Mouse (Mus musculus) embryonic facial prominence, embryonic 14.5 days (tissue): ENCODE results near the gene Acap3. TPM values are rescaled to one million over a fixed set of nuclear protein-coding genes. Genes with fewer than 3 reads are reported as not detected.
A peak's percentile ranks its signal among the peaks of the same experiment; 100 is the strongest.

Source experiments
- ATAC-seq: fragments of 200-750 bp; cut with Nextera tagmentation; 2 replicates; pipeline ENCODE4 v1.8.0; 2017; ENCODE audit warnings: low read depth, moderate number of reproducible peaks, moderate TSS enrichment
- DNase-seq: peaks from one replicate; pipeline ENCODE4 v3.0.0-alpha.2; 2015; ENCODE audit warnings: low spot score
- H3K27ac ChIP-seq: fragments of 300-500 bp; sonication (generic); replicated peaks from 2 replicates; pipeline ENCODE4 v1.5.1; 2014; ENCODE audit warnings: low read depth, mild to moderate bottlenecking, low read length, moderate library complexity
- H3K27me3 ChIP-seq: fragments of 300-500 bp; sonication (generic); replicated peaks from 2 replicates; pipeline ENCODE4 v1.6.1; 2014; ENCODE audit warnings: low read length; ENCODE audit not compliant: control insufficient read depth, insufficient read depth
- H3K36me3 ChIP-seq: fragments of 300-500 bp; sonication (generic); 2 replicates; pipeline ENCODE4 v1.6.1; 2014; ENCODE audit warnings: low read length, mixed read lengths; ENCODE audit not compliant: control insufficient read depth, insufficient read depth
- H3K4me1 ChIP-seq: fragments of 300-500 bp; sonication (generic); 2 replicates; pipeline ENCODE4 v1.6.1; 2014; ENCODE audit warnings: antibody characterized with exemption, low read length; ENCODE audit not compliant: control insufficient read depth, insufficient read depth
- H3K4me2 ChIP-seq: fragments of 300-500 bp; sonication (generic); 2 replicates; pipeline ENCODE4 v1.6.1; 2014; ENCODE audit warnings: low read depth, mild to moderate bottlenecking, low read length, moderate library complexity, mixed read lengths
- H3K4me3 ChIP-seq: fragments of 300-500 bp; sonication (generic); 2 replicates; pipeline ENCODE4 v1.5.1; 2014; ENCODE audit warnings: low read depth, mild to moderate bottlenecking, low read length
- H3K9ac ChIP-seq: fragments of 300-500 bp; sonication (generic); 2 replicates; pipeline ENCODE4 v1.6.1; 2014; ENCODE audit warnings: low read depth, mild to moderate bottlenecking, low read length, moderate library complexity, mixed read lengths
- H3K9me3 ChIP-seq: fragments of 300-500 bp; sonication (generic); 2 replicates; pipeline ENCODE4 v1.6.1; 2016; ENCODE audit warnings: low read length; ENCODE audit not compliant: control insufficient read depth
- WGBS: fragments of 180-500 bp; shearing (Covaris S2); extraction: QIAGEN DNeasy Blood & Tissue Kit; methylation state at CpG from one replicate; pipeline ENCODE4 v1.1.7; 2014; 5-methylcytosine and 5-hydroxymethylcytosine counted together
- polyA plus RNA-seq: library from polyadenylated mRNA; unstranded; fragments of >200 nt; fragmentation: Nextera tagmentation; extraction: Ambion mirVana; gene quantifications from 2 replicates; pipeline ENCODE4 v1.2.1, GENCODE M21; 2014

Gene Acap3
- polyA plus RNA-seq = 23.9 and 24.2 TPM in 2 replicates

- under 1% methylated on average over 28 of the region's 52 CpGs for WGBS
- peak within 1 kb of the TSS; percentile 97 for H3K4me2 ChIP-seq
- peak; percentile 92 for ATAC-seq
- peak within 1 kb of the TSS; percentile 95 for H3K4me3 ChIP-seq
- H3K9ac ChIP-seq = peak within 1 kb of the TSS; percentile 86
- H3K4me1 ChIP-seq = peaks cover 32% of the 10 kb centered on the region
- no peaks in the 10 kb centered on the region for H3K9me3 ChIP-seq
- no peaks in the 10 kb centered on the region for H3K27me3 ChIP-seq
- H3K36me3 ChIP-seq = peaks cover 38% of the 10 kb centered on the region
- DNase-seq = peak; percentile 97
- H3K27ac ChIP-seq = peak within 1 kb of the TSS; percentile 94
These were observed at the start of gene Acap3, which contains the start of gene Pusl1 for GRCm38 (mm10) chr4:155891551-155892001. Acap3 (plus strand) TSS chr4:155891822. Pusl1 (minus strand) TSS chr4:155891781.

GRCm38 (mm10) chr4:155843231-155843630 lies 48.4 kb upstream of the Acap3 start:
- H3K27me3 ChIP-seq = no peaks in the 10 kb centered on the region
- no peak overlapping the region for H3K4me3 ChIP-seq
- ATAC-seq (no peak), DNase-seq (no peak)
- H3K4me2 ChIP-seq = no peak overlapping the region
- H3K4me1 ChIP-seq = peaks cover 31% of the 10 kb centered on the region
- H3K9me3 ChIP-seq = no peaks in the 10 kb centered on the region
- 89% methylated on average over 5 of the region's 5 CpGs for WGBS
- no peak overlapping the region for H3K9ac ChIP-seq
- no peak overlapping the region for H3K27ac ChIP-seq
- peaks cover 14% of the 10 kb centered on the region; the same call in 1 of the 2 replicates for H3K36me3 ChIP-seq

GRCm38 (mm10) chr4:155846871-155847578 lies 44.6 kb upstream of the Acap3 start, which contains the start of gene Dvl1:
Dvl1 (plus strand) TSS chr4:155847402.
- Histone ChIP-seq H3K4me1 (peaks cover 15% of the 10 kb centered on the region), H3K9me3 (no peaks in the 10 kb centered on the region), H3K4me3 (peak within 1 kb of the TSS; percentile 86), H3K36me3 (peaks cover 8% of the 10 kb centered on the region; the same call in 1 of the 2 replicates), H3K27me3 (no peaks in the 10 kb centered on the region), H3K9ac (peak within 1 kb of the TSS; percentile 80), H3K27ac (peak within 1 kb of the TSS; percentile 72), H3K4me2 (peak within 1 kb of the TSS; percentile 96)
- WGBS = 8% methylated on average over 12 of the region's 65 CpGs
- ATAC-seq = peak; percentile 92
- peak; percentile 94 for DNase-seq

- peak; percentile 19 for DNase-seq
- H3K4me2 ChIP-seq = peak overlapping the region; percentile 96
- peak overlapping the region; percentile 86 for H3K4me3 ChIP-seq
- peak overlapping the region; percentile 69 for H3K27ac ChIP-seq
- H3K4me1 ChIP-seq = peaks cover 15% of the 10 kb centered on the region
- 4% methylated on average over 33 of the region's 69 CpGs for WGBS
- peaks cover 8% of the 10 kb centered on the region; the same call in 1 of the 2 replicates for H3K36me3 ChIP-seq
- no peaks in the 10 kb centered on the region for H3K9me3 ChIP-seq
- peak; percentile 55 for ATAC-seq
- no peaks in the 10 kb centered on the region for H3K27me3 ChIP-seq
- H3K9ac ChIP-seq = peak overlapping the region; percentile 80
These were observed 43.9 kb upstream of the Acap3 start for GRCm38 (mm10) chr4:155847591-155848352.

- H3K9ac ChIP-seq = peak overlapping the region; percentile 80
- ATAC-seq = no peak
- no peaks in the 10 kb centered on the region for H3K9me3 ChIP-seq
- DNase-seq = no peak
- 62% methylated on average over 7 of the region's 7 CpGs for WGBS
- 0 out of 2 replicates have a peak, but pooled peaks cover 6% of the 10 kb centered on the region for H3K36me3 ChIP-seq
- H3K27me3 ChIP-seq = no peaks in the 10 kb centered on the region
- peaks cover 15% of the 10 kb centered on the region for H3K4me1 ChIP-seq
- H3K4me2 ChIP-seq = peak overlapping the region; percentile 96
- peak overlapping the region; percentile 86 for H3K4me3 ChIP-seq
- no peak overlapping the region for H3K27ac ChIP-seq
These were observed 43.1 kb upstream of the Acap3 start for GRCm38 (mm10) chr4:155848434-155849095.

- H3K27me3 ChIP-seq = no peaks in the 10 kb centered on the region
- H3K9me3 ChIP-seq = no peaks in the 10 kb centered on the region
- H3K4me2 ChIP-seq = no peak overlapping the region
- DNase-seq (no peak), ATAC-seq (no peak)
- H3K4me3 ChIP-seq = no peak overlapping the region
- peaks cover 7% of the 10 kb centered on the region; the same call in 1 of the 2 replicates for H3K36me3 ChIP-seq
- H3K27ac ChIP-seq = no peak overlapping the region
- H3K9ac ChIP-seq = no peak overlapping the region
- 84% methylated on average over 2 of the region's 2 CpGs for WGBS
- peaks cover 15% of the 10 kb centered on the region for H3K4me1 ChIP-seq
These were observed 42.2 kb upstream of the Acap3 start for GRCm38 (mm10) chr4:155849391-155849790.

- Histone ChIP-seq H3K27me3 (no peaks in the 10 kb centered on the region), H3K27ac (no peak overlapping the region), H3K4me3 (no peak overlapping the region), H3K36me3 (peaks cover 13% of the 10 kb centered on the region), H3K4me1 (peaks cover 15% of the 10 kb centered on the region), H3K9me3 (no peaks in the 10 kb centered on the region), H3K4me2 (no peak overlapping the region), H3K9ac (no peak overlapping the region)
- ATAC-seq (no peak), DNase-seq (no peak)
- WGBS = 92% methylated on average over 3 of the region's 3 CpGs
These were observed 41.7 kb upstream of the Acap3 start for GRCm38 (mm10) chr4:155849792-155850451.

GRCm38 (mm10) chr4:155851368-155851767 lies 40.3 kb upstream of the Acap3 start:
- 87% methylated on average over 3 of the region's 3 CpGs for WGBS
- Histone ChIP-seq H3K9ac (no peak overlapping the region), H3K4me3 (no peak overlapping the region), H3K4me1 (peaks cover 15% of the 10 kb centered on the region), H3K27ac (no peak overlapping the region), H3K4me2 (no peak overlapping the region), H3K36me3 (peaks cover 27% of the 10 kb centered on the region), H3K27me3 (no peaks in the 10 kb centered on the region), H3K9me3 (no peaks in the 10 kb centered on the region)
- ATAC-seq (no peak), DNase-seq (no peak)
